Mouse (Mus musculus): ENCODE measurements around the gene Rad51d.

GRCm38 (mm10) chr11:82877726-82878344, 12.6 kb downstream of the Rad51d start:
- TF ChIP-seq EP300 (IDR thresholded peaks at IDR 0.05; ENCODE audit: low read depth): no peak
- TF ChIP-seq CTCF (IDR thresholded peaks at IDR 0.05; ENCODE audit: low read depth): no peak

Measured in liver, embryonic 14.5 days (tissue).